Mouse (Mus musculus): ENCODE data around the gene Ptprk. TPM values are rescaled to one million over a fixed set of nuclear protein-coding genes. Genes with fewer than 3 reads are reported as not detected.
A peak's percentile ranks its signal among the peaks of the same experiment; 100 is the strongest.

The Ptprk gene
- polyA plus RNA-seq, 1 experiment from 2014 or later = 7.1 TPM

DNA sequence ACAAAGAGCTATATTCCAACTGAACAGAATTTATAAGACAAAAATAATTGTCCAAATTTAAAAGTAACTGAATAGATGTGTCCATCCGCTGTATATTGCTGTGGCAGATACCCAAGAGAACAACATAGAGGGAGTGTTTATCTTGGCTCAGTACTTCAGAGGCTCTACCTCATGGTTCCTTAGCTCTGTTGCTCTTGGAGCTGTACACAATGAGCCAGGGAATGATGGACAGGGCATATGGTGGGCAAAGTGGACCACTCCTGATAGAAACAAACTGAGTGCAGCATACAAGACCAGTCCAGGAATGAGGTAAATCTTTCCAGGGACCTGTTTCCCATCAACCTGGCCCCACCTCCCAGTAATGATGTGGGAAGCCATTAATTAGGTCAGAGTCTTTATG lies 468.1 kb downstream of the Ptprk start:
- WGBS (ENCODE audit: insufficient replicate concordance) = 80% methylated on average over 1 of the region's 1 CpGs

DNA sequence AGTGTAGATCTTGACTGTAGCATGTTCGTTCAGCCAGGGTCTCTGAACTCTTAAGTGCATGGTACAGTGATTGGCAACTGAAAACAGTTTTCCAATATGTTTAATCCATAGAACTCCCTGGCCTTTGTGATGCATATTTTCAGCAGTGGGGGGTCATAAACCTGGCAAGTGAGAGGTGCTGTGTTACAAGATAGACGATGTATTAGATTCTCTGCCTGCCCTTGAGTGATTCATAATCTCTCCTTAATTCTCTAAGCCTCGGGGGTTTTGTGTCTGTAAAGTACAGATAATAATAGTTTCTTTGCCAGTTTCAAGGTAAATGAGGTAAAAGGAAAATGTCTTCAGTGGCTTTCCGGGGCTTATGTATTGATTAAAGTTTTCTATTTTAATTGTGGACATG lies 475.9 kb downstream of the Ptprk start:
- Histone ChIP-seq H3K4me1 (0 out of 2 replicates have a peak, but pooled peaks cover 3% of the 10 kb centered on the region), H3K9me3 (replicated peaks) (no peaks in the 10 kb centered on the region), H3K36me3 (no peaks in the 10 kb centered on the region), H3K4me2 (no peak overlapping the region), H3K9ac (no peak overlapping the region), H3K4me3 (no peak overlapping the region), H3K27ac (no peak overlapping the region), H3K27me3 (replicated peaks) (no peaks in the 10 kb centered on the region)
- WGBS (ENCODE audit: insufficient replicate concordance) = 27% methylated on average over 4 of the region's 4 CpGs
- no peak for ATAC-seq

More for the DNA sequence above, 468.1 kb downstream of the Ptprk start:
- no peaks in the 10 kb centered on the region for H3K27me3 ChIP-seq (replicated peaks)
- no peak overlapping the region for H3K27ac ChIP-seq
- no peaks in the 10 kb centered on the region for H3K9me3 ChIP-seq (replicated peaks)
- ATAC-seq = no peak
- no peak overlapping the region for H3K9ac ChIP-seq
- no peaks in the 10 kb centered on the region for H3K36me3 ChIP-seq
- no peak overlapping the region for H3K4me3 ChIP-seq
- H3K4me1 ChIP-seq = no peaks in the 10 kb centered on the region
- H3K4me2 ChIP-seq = no peak overlapping the region

DNA sequence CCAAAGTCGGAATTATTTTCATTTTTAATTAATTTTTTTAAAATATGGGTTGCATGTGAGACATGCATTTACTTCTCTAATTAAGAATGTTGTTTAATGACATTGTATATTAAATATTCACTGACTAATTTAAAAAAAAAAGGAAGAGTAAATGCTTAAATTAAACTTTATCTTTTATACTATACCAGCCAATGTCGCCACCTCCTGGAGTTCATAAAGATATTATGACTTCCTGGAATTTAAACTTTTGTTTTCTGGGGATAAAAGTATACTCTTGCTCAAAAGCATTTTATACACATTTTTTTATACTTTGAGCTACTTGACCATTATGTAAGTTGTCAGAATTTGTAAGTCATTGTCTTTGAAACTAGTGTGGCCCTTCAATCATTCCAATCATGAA lies 477.4 kb downstream of the Ptprk start:
- no peak overlapping the region for H3K4me2 ChIP-seq
- no peak overlapping the region for H3K9ac ChIP-seq
- no peak overlapping the region for H3K4me3 ChIP-seq
- no peaks in the 10 kb centered on the region for H3K27me3 ChIP-seq (replicated peaks)
- H3K27ac ChIP-seq = no peak overlapping the region
- no peaks in the 10 kb centered on the region for H3K9me3 ChIP-seq (replicated peaks)
- no peak for ATAC-seq
- H3K36me3 ChIP-seq = no peaks in the 10 kb centered on the region
- 0 out of 2 replicates have a peak, but pooled peaks cover 3% of the 10 kb centered on the region for H3K4me1 ChIP-seq
- WGBS (ENCODE audit: insufficient replicate concordance) = 80% methylated on average over 2 of the region's 2 CpGs

DNA sequence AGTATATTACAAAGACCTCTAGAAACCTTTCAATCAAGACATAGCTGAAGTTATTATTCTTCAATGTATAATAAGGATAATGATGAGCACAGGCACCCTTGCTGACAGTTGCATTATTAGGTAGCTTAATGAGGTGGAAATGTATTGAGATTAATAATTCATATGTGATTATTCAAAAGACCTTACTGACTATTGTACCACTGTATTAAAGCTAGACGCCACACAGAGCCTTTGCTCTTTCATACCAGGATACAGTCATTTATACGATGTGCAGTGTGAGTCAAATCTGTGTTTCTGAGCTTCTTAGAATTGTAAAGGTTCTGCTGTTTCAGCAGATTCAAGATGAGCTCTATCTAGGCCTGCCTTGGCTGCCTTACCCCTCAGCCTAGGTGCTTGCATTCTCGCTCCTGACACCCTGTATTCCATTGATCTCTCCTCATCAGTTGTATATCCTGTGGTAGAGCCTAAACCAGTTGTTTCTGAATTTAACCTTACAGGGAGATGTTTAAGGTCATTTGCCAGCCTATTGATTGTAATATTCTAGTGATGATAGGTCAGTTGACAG lies 489.6 kb downstream of the Ptprk start:
- no peaks in the 10 kb centered on the region for H3K9me3 ChIP-seq (replicated peaks)
- no peak overlapping the region for H3K4me2 ChIP-seq
- 80% methylated on average over 3 of the region's 3 CpGs for WGBS (ENCODE audit: insufficient replicate concordance)
- no peaks in the 10 kb centered on the region for H3K36me3 ChIP-seq
- ATAC-seq = no peak
- no peak overlapping the region for H3K9ac ChIP-seq
- H3K27me3 ChIP-seq (replicated peaks) = no peaks in the 10 kb centered on the region
- H3K27ac ChIP-seq = no peak overlapping the region
- H3K4me3 ChIP-seq = no peak overlapping the region
- H3K4me1 ChIP-seq = peaks cover 28% of the 10 kb centered on the region

GRCm38 (mm10) chr10:28566378-28566777 lies 491.8 kb downstream of the Ptprk start:
- Histone ChIP-seq H3K27me3 (replicated peaks) (no peaks in the 10 kb centered on the region), H3K9ac (no peak overlapping the region), H3K36me3 (no peaks in the 10 kb centered on the region), H3K4me1 (peaks cover 28% of the 10 kb centered on the region), H3K9me3 (replicated peaks) (no peaks in the 10 kb centered on the region), H3K4me3 (no peak overlapping the region), H3K27ac (peak overlapping the region; percentile 6; the same call in 1 of the 2 replicates), H3K4me2 (peak overlapping the region; percentile 40; the same call in 1 of the 2 replicates)
- ATAC-seq = peak; percentile 99
- 15% methylated on average over 4 of the region's 4 CpGs for WGBS (ENCODE audit: insufficient replicate concordance)

GRCm38 (mm10) chr10:28566828-28567227 lies 492.2 kb downstream of the Ptprk start:
- H3K4me2 ChIP-seq = peak overlapping the region; percentile 40; the same call in 1 of the 2 replicates
- H3K9ac ChIP-seq = no peak overlapping the region
- no peaks in the 10 kb centered on the region for H3K9me3 ChIP-seq (replicated peaks)
- WGBS (ENCODE audit: insufficient replicate concordance) = 49% methylated on average over 2 of the region's 2 CpGs
- H3K4me1 ChIP-seq = peaks cover 28% of the 10 kb centered on the region
- no peaks in the 10 kb centered on the region for H3K27me3 ChIP-seq (replicated peaks)
- ATAC-seq = peak; percentile 60
- H3K36me3 ChIP-seq = no peaks in the 10 kb centered on the region
- H3K27ac ChIP-seq = peak overlapping the region; percentile 32; the same call in 1 of the 2 replicates
- no peak overlapping the region for H3K4me3 ChIP-seq

DNA sequence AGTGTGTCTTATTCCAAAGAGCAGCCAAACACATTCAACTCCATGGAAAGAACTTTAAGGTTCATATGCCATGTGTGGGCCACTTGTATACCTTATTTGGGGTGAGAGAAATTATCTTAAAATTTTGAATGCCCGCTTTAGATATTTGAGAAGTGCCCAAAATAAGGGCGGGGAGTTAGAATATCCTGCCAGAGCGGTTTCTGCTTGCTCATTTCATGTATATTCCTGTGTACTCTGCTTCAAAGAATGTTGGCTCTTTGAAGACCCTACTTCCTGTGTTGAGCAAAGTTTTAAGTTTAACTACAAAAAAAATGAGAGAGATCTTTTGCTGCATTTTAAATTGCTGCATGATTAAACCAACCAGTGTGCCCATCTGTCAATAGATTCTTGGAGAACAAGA lies 492.8 kb downstream of the Ptprk start:
- WGBS (ENCODE audit: insufficient replicate concordance) = 70% methylated on average over 3 of the region's 3 CpGs
- Histone ChIP-seq H3K36me3 (no peaks in the 10 kb centered on the region), H3K4me3 (no peak overlapping the region), H3K27ac (no peak overlapping the region), H3K4me1 (peaks cover 28% of the 10 kb centered on the region), H3K4me2 (no peak overlapping the region), H3K27me3 (replicated peaks) (no peaks in the 10 kb centered on the region), H3K9me3 (replicated peaks) (no peaks in the 10 kb centered on the region), H3K9ac (no peak overlapping the region)
- no peak for ATAC-seq

GRCm38 (mm10) chr10:28568047-28568446 lies 493.4 kb downstream of the Ptprk start:
- Histone ChIP-seq H3K27ac (0 out of 2 replicates have a peak overlapping the region, but pooled peaks have one; percentile 1), H3K36me3 (no peaks in the 10 kb centered on the region), H3K4me2 (no peak overlapping the region), H3K4me1 (peaks cover 28% of the 10 kb centered on the region), H3K9me3 (replicated peaks) (no peaks in the 10 kb centered on the region), H3K4me3 (no peak overlapping the region), H3K9ac (no peak overlapping the region), H3K27me3 (replicated peaks) (no peaks in the 10 kb centered on the region)
- 0 out of 2 replicates have a peak, but pooled peaks have one; percentile 36 for ATAC-seq
- 36% methylated on average over 5 of the region's 5 CpGs for WGBS (ENCODE audit: insufficient replicate concordance)

DNA sequence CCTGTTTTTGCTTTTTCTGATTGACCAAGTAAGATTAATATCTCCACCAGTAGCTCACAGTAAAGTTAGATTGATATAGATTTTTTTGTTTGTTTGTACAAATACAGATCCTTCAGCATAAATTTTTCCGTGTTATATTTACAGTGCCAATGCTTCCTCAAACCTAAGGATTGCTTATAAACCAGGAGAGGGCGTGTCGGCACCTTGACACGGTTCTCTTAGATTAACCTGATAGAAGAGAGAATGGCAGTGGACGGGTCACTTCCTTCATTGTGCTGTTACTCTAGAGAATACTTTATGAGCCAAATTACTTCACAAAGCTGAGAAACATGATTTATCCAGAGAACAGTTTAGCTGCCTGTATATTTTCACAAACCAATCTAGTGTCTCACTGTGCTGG lies 505.0 kb downstream of the Ptprk start:
- no peaks in the 10 kb centered on the region for H3K9me3 ChIP-seq (replicated peaks)
- ATAC-seq = no peak
- no peak overlapping the region for H3K4me2 ChIP-seq
- no peak overlapping the region for H3K27ac ChIP-seq
- no peaks in the 10 kb centered on the region for H3K4me1 ChIP-seq
- 0 out of 2 replicates have a peak, but pooled peaks cover 3% of the 10 kb centered on the region for H3K36me3 ChIP-seq
- 58% methylated on average over 5 of the region's 5 CpGs for WGBS (ENCODE audit: insufficient replicate concordance)
- no peaks in the 10 kb centered on the region for H3K27me3 ChIP-seq (replicated peaks)
- H3K9ac ChIP-seq = no peak overlapping the region
- no peak overlapping the region for H3K4me3 ChIP-seq

- no peak overlapping the region for H3K4me2 ChIP-seq
- H3K27me3 ChIP-seq (replicated peaks) = no peaks in the 10 kb centered on the region
- H3K9me3 ChIP-seq (replicated peaks) = no peaks in the 10 kb centered on the region
- no peak overlapping the region for H3K27ac ChIP-seq
- H3K36me3 ChIP-seq = no peaks in the 10 kb centered on the region
- H3K9ac ChIP-seq = no peak overlapping the region
- H3K4me3 ChIP-seq = no peak overlapping the region
- no peak for ATAC-seq
- H3K4me1 ChIP-seq = peaks cover 17% of the 10 kb centered on the region
- WGBS (ENCODE audit: insufficient replicate concordance) = 55% methylated on average over 4 of the region's 4 CpGs
These were observed 512.0 kb downstream of the Ptprk start for GRCm38 (mm10) chr10:28586565-28587138.

GRCm38 (mm10) chr10:28588401-28588800 lies 513.8 kb downstream of the Ptprk start:
- Histone ChIP-seq H3K9ac (no peak overlapping the region), H3K4me1 (peaks cover 22% of the 10 kb centered on the region), H3K27ac (no peak overlapping the region), H3K4me2 (no peak overlapping the region; the same call in 1 of the 2 replicates), H3K9me3 (replicated peaks) (no peaks in the 10 kb centered on the region), H3K36me3 (no peaks in the 10 kb centered on the region), H3K4me3 (no peak overlapping the region), H3K27me3 (replicated peaks) (no peaks in the 10 kb centered on the region)
- ATAC-seq = peak; percentile 62
- 51% methylated on average over 4 of the region's 4 CpGs for WGBS (ENCODE audit: insufficient replicate concordance)

- Histone ChIP-seq H3K4me3 (no peak overlapping the region), H3K36me3 (no peaks in the 10 kb centered on the region), H3K27me3 (replicated peaks) (no peaks in the 10 kb centered on the region), H3K9ac (no peak overlapping the region), H3K9me3 (replicated peaks) (no peaks in the 10 kb centered on the region), H3K27ac (no peak overlapping the region), H3K4me2 (no peak overlapping the region), H3K4me1 (peaks cover 27% of the 10 kb centered on the region)
- peak; percentile 77 for ATAC-seq
- WGBS (ENCODE audit: insufficient replicate concordance) = 31% methylated on average over 3 of the region's 3 CpGs
These were observed 516.2 kb downstream of the Ptprk start for GRCm38 (mm10) chr10:28590822-28591221.

Data from liver, embryonic 12.5 days (tissue).